Mouse (Mus musculus) left cerebral cortex, postnatal 25 days (tissue): ENCODE measurements around the gene Acer3. TPM values are rescaled to one million over a fixed set of nuclear protein-coding genes. Genes with fewer than 3 reads are reported as not detected.
A peak's percentile ranks its signal among the peaks of the same experiment; 100 is the strongest.

Source experiments
- DNase-seq, 2 experiments: peaks; one replicate each; pipeline ENCODE4 v3.0.0; 2022; ENCODE audit warnings: low spot score in 2 of 2, mixed read lengths in 1 of 2
- intact Hi-C: fragments of 180-260 bp; cut with DNase I; formaldehyde crosslinking; loops from one replicate; pipeline ENCODE4 v1.15.1; 2025
- total RNA-seq, 2 experiments: library from RNA; stranded (reverse); gene quantifications; 2 replicates each; pipeline ENCODE4 v1.2.3; 2021

Acer3 gene
- total RNA-seq, 2 experiments from 2014 or later = 20.0 to 26.1 TPM

DNA sequence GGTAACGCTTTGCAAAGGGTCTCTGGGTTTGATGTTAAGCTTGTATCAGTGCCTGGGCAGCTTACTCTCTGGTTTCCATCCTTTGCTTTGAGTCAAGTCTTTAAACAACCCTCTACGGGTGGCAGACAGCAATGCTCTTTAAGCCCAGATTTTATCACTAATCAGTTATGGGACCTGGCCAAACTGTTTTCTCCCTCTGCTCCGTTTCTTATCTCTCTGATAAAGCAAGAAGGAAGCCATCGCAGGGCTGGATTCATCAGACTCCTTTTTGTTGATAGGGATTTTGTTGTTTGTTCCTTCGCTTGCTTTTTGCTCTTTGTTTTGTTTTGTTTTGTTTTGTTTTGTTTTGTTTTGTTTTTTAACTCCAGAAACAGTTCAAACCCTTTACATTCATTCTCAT, 19.3 kb upstream of the Acer3 start:
- intact Hi-C loops = loop anchor here (2.0 to 5.0 kb wide), 2 partner anchors 53 to 186 kb away; no protein-coding TSS in a partner anchor

DNA sequence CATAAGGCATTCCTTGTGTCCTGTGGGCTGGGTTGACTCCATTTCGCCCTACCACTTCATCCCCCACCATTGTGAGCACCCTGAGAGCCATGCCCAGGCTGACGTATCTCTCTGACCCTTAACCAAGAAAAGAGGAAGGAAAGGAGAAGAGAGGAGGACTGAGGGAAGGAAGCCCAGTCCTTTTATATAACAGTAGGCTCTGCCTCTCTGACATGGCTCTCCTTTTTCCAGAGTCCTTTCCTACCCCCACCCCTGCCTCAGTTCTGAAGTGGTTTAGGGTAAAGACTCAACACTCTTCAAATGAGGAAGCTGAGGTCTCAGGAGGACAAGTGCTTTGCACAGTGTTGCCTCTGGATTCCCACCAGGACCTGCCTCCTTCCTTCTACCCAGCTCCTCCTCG, 13.0 kb upstream of the Acer3 start:
- intact Hi-C loops = no loop called here
- DNase-seq = no peak

More for the DNA sequence above, 19.3 kb upstream of the Acer3 start:
- no peak for DNase-seq

DNA sequence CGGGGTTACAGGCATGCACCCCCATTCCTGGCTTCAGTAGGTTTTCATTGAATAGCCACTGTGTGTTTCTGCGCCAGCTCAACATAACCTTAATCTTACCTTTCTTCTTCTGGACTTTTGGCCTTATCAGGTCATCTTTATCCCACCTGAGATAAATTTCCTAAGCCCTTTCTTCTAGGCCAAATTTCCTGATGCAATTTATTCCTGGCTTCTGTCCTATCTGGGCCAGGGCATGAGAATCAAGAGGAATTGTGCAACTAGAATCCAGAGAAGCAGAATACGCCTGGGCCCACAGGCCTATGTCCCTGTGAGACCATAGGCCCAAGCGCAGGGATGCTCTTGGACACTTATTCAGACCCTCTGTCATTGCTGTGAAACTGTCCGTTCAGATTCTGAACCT, 12.5 kb upstream of the Acer3 start:
- no peak for DNase-seq
- intact Hi-C loops = no loop called here

DNA sequence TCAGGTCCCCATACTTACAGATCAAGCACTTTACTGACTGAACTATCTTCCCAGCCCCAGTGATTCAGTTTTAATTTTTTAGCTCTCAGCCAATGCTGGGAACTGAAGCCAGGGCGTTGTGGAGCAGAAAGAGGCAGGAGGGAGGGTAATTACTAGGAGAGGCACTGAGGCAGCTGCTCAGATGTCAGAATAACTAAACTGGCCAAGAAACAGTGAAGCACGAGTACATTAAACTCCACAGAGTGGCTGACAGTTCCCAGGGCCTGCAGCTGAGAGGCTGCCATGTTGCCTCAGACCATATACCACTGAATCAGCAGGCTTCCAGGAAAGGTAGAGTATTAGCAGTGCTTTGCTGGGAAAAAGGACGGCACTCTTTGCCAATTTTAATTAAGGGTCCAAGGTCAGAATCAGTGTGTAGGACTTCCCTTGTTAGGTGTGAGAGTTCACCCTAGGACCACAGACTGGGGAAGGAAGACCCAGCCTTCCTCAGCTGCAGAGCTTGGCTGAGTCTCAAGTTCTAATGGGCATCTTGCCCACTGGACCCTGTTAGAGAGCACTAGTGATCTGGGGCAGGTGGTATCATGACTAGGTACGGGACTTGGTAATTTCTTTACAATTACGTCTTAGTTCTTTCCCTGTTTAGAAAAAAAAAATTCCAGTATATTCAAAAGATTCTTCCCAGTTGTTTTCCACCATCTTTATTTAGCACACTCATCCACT, 11.8 kb upstream of the Acer3 start:
- DNase-seq = no peak
- intact Hi-C loops = no loop called here

DNA sequence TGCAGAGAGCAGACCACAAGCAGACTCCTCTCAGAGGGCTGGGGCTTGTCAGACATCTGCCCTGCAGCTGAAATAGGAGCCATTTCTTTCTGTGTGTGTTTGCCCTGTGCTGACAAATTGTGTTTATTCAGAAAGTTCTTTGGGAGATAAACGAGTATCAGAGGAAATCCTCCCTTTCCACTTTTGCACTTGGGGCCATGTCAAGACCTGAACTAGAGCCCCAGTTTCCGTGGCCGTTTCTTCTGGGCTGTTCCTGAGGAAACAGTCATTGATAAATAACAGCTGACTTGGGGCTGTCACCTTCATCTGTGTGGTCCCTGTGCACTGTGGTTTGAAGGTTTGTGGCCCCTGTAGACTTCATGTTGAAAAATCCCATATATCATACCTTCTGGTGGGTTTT, 10.9 kb upstream of the Acer3 start:
- no peak for DNase-seq
- intact Hi-C loops = no loop called here

DNA sequence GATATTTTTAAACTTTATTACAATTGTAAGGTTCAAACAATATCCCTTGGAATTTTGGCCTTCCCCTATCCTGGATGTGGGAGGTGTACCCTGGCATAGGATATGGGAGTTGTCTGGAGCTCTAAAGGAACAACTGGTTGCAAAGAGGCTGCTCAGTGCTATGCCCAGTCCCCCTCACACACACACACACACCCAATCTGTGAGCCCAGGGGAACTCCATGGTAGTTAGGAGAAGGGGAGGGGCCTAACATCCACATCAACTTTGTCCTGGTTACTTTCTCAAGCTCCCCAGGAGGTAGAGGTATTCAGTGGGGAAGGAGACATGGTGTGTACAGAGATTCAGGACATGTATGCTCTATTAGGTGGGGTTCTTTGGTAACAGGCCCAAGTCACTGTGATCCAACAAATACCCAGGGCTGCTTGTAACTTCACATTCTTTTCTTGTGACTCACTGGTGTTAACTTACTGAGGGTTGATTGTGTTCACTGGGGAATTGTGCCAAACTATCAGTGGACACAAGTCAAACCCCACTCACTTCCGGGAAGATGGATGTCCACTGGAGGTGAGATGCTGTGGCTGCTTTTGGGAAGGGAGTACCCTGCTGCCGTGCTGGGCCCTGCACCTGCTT, 9.5 kb upstream of the Acer3 start:
- intact Hi-C loops = no loop called here
- DNase-seq = no peak

DNA sequence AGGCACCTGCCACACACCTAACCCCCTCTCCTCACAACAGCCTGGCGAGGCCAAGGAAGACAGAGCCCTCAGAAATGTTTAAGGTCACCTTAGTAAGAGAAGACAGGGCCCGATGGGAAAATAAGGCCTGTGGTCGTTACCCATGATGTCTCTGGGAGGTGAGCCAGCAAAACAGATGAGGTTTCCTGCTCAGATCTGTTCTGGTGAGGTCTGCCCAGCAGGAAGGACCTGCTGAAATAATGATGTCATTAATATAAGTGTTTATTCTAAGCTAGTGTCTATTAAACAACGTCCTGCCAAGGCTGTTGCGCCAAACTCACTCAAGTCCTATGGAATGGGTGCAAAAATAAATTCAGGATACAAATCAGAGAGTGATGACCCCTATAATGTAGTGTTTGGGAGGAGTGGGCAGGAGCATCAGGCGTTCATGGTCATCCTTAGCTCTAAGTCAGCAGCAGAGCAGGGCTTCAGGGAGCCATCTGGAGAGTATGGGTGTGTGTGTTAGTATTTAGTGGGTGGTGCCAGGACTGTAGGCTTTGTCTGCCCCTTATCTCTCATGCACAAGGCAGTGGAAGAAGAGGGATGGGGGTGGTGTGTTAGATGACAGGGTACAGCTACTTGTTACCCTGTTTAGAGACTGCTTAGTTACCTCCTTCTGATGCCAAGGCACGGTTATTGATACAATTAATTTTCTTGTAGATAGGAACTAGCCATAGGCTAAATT, 8.8 kb upstream of the Acer3 start:
- no peak for DNase-seq
- intact Hi-C loops = no loop called here

DNA sequence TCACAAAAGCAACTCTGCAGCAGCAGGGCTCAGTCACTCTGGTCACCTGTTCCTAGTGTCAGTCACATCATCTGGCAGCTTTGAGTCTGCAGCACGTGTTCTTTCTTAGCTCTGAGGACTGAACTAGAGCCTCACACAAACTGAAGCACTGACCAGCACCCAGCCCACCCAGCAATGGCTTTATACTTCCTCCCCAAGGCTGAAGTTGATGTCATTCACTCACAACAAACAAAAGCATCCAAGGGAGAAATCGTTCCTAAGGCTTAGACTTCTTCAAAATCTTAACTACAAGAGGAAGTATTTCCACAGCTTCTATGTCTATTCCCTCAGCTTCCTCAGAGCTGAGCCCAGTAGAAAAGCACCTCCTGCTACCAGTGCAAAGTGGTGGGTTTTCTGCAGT, 7.3 kb upstream of the Acer3 start:
- DNase-seq = no peak
- intact Hi-C loops = no loop called here

DNA sequence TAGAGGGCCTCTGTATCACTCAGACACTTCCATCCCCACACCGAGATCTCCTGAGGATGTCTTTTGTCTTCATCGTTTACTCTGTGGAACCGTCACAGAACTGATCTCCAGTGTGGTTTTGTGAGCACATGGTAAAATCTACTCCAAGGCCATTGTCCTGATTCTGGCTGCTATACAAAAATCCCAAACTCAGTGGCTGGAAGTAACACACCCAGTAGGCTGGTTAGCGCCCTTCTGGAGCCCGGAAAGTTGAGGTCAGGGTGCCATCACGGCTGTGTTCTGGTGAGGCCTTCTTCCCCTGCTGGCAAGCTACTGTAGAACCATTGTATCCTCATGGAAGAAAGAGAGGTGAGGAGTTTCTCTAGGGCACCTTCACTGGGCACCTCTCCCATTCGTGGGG, 5.0 kb upstream of the Acer3 start:
- DNase-seq = no peak
- intact Hi-C loops = no loop called here

DNA sequence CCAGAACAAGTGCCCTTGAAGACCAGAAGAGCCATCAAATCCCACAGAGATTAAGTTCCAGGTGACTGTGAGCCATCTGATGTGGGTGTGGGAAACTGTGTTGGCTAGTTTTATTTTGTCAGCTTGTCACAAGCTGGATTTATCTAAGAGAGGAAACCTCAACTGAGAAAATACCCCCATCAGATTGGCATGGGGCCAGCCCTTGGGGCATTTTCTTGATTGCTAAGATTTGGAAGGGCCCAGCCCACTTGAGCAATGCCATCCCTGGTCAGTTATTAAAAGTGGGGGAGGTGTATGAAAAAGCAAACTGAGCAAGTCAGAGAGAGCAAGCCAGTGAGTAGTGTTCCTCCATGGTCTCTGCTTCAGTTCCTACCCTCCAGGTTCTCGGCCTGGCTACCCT, 3.2 kb upstream of the Acer3 start:
- no peak for DNase-seq
- intact Hi-C loops = no loop called here

DNA sequence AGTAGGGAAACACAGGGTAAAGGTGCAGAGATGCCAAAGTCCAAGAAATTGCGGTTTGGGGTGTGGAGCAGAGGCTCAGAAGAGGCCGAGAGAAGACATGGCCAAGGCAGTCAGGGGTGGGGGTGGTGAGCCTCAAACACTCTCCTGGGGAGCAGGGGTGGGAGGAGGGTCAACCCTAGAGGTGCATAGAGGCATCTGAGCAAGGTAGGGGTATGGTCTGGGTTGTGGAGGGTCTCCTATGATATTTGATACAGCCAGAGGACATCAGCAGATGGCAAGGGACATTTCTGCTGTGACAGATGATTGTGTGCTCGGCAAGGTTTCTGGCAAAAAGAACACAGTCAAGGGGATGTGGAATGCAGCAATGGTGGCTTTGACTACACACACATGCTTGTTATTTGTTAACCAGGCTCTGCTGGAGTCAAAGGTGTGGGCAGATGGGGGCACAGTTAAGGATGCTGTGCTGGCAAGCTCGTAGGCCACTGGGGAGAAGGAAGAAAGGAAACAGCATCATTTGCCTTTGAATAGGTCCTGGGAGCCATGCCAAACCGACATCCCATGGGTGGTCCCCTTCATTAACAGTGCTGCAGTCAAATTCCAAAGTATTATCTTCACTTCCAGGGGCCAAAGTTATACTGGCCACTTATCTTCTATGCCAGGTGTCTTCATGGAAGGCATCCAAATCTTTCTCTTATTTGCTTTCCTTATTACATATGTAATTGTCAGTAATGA, 2.4 kb upstream of the Acer3 start:
- intact Hi-C loops = no loop called here
- DNase-seq = no peak

DNA sequence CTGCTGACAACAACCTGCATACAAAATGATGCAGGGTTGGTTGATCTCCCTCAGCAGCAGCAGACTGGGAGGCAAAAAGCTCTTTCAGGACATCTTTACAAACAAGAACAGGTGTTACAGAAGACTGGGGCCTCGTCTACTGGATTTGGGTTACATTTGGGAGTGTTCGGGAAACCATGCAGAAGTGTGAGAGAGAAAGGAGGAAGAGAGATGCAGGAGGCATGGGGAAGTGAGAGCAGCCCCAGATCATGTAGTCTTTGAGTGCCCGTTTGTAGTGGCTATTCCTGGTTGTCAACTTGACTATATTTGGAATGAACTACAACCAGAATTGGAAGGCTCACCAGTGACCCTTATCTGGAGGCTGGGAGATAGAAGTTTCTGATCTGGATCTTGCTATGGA, 1.4 kb upstream of the Acer3 start:
- intact Hi-C loops = no loop called here
- peak; percentile 6 to 20 for DNase-seq

DNA sequence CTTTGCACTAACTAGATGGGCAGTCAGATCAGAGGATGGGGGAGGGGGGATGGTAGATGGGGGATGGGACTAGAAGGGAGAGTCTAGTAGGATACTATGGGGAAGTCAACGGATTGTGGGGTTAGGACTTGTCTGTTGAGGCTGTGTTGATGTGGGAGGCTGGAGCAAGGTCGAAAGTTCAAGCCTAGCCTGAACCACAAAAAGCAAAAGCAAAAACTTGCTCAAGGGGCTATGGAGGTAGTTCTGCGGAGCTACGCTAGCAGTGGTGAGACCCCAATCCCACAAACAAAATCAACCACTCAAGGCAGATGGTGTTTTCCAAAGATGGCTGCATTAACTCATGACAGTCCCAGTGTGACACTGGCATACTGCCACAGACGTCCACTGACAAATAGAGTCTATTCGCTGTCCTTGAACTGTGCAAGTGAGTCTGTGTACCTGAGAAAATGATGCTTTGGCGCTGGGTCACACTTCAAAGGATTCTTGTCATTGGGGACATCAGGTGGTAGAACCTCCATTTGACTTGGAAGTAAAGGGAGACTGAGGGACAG, 927 bp downstream of the Acer3 start:
- DNase-seq = no peak
- intact Hi-C loops = no loop called here

DNA sequence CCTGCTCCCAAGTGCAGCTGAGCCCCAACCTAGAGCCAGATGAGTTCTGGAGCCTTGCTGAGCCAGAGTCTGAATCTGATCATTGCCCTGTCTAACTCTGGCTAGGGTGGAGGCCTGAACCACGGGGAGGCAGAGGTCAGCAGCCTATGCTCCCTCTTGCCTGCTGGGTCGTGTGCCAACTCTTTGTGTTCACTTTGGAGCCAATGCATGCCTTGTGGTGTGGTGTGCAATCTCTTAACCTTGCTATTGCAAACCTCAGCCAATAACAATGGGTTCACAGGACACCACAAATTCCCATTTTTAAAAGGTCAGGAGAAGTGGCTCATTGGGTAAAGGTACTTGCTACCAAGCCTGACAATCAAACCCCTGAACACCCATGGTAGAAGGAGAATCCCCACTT, 4.4 kb downstream of the Acer3 start:
- intact Hi-C loops = no loop called here

DNA sequence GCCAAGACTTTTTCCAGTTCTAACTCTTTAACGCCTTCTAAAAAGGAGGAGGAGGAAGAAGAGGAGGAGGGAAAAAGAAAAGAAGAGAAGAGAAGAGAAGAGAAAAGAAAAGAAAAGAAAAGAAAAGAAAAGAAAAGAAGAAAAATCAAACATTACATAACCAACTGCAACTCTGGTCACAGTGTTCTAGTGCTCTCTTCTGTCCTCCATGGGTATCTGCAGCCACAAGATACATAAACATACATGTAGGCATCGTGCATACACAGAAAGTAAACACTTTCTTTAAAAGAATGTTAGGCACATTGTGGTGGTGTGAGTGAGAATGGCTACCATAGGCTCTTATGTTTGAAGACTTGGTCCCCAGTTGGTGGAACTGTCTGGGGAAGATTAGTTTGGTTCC, 5.9 kb downstream of the Acer3 start:
- no peak for DNase-seq
- intact Hi-C loops = no loop called here

More for the DNA sequence above, 4.4 kb downstream of the Acer3 start:
- no peak for DNase-seq

DNA sequence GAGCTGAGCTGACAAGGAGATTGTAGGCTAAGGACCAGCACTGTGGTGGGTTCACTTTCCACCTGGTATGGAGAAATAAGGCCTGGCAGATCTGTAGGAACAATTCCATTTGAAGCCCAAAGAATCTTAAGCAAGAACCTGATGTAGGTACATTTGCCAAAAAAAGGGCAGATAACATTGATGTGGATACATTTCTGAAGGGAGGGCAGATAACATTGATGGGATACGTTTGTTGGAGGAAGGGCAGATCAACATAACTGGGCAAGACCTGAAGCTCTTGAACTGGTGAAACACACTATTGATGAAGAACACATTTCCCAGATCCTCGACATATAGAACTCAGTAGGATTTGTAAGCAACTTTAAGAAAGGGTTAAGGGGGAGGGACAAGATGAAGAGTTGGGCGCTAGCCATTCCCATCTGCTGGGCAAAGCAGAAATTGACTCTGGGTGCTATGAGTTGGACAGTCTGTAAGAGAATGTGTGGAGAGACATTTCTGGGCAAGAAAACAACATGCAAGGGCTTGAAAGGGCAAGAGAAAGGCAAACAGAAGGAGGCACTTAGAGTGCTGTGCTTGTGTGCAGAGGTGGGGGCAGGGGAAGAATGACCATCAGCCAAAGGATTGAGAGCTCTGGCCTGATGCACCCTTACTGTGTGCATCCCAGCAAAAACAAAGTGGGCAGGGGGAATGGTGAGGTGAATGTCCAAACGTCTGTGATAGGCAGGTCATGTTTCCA, 8.7 kb downstream of the Acer3 start:
- intact Hi-C loops = no loop called here
- DNase-seq = no peak

DNA sequence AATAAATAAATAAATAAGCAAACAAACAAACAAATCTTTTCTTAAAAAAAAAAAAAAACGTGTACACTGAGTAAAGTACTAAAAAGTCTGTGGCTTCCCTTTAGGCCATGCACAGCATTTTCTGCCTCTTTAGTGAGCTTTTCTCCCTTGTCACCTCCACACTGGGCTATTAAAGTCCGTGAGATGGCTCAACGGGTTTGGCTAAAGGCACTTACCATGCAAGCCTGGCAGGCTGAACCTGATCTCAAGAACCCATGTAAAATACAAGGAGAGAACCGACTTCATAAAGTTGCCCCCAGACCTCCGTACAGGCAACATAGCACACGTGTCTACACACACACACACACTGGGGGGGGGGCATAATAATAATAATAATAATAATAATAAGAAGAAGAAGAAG, 10.7 kb downstream of the Acer3 start:
- intact Hi-C loops = no loop called here
- DNase-seq = no peak

DNA sequence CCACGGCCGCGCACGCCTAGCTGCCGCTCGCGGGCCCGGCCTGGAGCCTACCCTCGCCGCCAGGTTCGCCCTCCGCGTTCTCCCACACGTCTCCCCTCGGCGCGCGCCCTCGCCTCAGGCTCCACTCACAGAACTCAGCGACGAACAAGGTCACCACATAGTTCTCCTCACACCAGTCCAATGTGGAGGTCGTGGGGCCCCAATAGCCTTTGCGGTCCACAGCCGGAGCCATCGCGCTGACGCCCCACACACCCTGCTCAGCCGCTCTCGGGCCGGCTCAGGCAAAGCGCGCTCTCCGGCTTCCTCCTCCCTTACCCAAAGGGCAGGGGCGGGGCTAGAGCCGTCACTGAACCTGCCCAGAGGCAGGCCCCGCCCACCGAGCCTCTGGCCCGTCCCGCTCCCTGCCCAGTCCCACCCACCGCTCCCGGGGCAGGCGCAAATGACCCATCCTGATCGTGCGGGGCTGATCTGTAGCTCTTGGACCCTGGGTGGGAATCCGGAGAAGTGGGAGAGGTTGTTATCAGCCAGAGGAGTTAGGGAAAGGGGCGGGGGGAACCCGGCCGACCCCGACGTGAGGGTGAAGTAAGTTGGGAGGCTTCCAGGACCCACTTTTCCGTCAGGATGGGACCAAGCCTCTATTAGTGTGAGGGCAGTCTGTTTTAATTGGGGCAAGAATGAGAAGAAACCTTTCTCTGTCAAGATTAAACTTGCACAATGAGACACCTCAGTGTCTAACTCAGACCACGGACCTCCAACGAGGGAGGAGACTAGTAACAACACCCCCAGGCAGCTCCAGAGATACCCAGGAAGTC, 11.6 kb downstream of the Acer3 start:
- intact Hi-C loops = no loop called here
- DNase-seq = peak; percentile 91 to 93
